Mouse (Mus musculus): Measurements from ENCODE around the gene Larp4b.
"Not testable (repeated sequence)": the region's sequence is repeated elsewhere in the genome, so short reads cannot be mapped to it uniquely, and the experiment has no call there.

The Larp4b gene

DNA sequence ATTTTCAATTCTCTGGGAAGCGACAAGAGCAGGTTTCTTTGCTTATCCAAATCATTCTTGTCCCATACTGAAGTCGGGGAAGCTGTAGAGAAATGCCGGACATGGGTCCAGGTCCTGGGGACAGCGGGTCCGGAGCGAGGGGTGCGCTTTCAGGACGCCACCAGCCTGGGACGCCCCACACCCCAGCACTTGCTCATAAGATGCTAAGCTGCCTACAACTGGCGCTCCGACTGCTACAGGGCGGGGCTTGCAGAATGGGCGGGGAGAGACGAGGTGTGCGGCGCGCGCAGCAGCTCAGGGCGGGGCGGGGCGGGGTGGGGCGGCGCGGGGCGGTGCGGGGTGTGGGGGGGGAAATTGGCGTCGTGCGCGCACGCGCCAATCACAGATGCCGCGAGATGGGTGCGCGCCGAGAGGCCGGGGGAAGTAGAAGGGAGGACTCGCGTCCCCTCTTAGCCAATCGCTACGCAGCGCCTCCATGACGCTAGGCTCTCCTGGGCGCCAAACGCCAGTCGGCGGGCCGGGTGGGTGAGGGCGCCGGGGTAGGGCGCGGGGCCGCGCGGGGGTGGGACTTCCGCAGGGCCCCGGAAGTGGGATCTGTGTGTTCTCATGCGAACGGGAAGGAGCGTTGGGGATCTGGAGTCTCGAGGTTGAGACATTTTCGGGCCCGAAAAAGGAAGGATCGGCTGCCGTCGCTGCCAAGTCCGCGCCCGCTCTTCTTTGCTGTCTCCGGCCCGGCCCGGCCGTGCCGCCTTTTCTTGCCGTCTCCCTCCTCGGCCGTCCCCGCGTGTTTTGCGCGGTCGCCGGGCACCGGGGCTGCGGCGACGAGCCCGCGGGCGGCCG is at the start of gene Larp4b:
Larp4b (plus strand) TSS at position 566 of the 840 bp plus-strand sequence.
- DNase-seq (ENCODE audit: low spot score), result peak; percentile 99

DNA sequence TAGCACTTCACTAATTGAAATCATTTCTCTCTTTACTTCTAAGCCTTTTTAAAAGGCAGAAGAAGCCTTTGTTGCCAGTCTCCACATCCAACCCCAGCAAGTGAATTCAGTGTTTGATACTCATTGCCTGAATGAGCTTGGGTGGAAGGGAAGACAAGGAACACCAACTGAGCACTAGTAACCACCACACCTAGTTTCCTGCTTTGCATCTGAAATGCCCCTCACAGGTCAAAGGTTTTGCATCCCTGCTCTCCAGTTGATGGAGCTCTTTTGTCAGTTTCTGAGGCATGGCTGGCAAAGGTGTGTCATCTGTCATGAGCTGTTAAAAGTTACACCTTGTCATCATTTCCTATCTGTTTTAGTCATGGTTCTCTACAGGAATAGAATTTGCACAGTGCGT is 49.0 kb upstream of the Larp4b start:
- no peak for DNase-seq (ENCODE audit: low spot score)

DNA sequence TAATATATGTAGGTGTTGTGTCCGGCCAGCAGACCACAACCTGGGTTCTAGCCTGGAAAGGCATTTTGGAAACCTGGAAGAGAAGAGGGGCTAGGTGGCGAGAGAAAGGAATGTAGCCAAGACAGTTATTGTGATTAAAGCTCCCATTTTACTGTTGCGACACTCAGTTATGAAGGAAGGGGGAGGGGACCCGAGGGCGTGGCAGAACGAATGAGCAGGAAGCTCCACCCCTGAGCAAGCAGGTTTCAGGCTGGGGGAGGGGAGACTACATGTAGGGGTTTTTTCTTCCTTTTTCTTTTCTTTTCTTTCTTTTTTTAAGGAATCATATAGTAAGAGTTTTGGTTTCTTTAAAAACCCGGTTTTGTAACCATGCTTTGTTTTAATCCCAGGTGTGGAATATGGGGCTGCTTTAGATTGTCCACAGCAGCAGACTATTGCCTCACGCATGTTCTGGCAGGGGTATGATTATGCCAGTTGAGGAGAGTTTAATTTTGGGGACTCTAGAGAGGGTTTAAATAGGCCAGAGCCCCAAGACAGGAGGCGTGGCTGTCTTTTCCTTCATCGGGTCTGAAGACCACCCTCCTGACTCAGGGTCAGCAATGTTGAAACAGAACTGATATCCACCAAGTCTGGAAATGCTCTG is 41.5 kb upstream of the Larp4b start:
- DNase-seq (ENCODE audit: low spot score), result not testable (repeated sequence)

DNA sequence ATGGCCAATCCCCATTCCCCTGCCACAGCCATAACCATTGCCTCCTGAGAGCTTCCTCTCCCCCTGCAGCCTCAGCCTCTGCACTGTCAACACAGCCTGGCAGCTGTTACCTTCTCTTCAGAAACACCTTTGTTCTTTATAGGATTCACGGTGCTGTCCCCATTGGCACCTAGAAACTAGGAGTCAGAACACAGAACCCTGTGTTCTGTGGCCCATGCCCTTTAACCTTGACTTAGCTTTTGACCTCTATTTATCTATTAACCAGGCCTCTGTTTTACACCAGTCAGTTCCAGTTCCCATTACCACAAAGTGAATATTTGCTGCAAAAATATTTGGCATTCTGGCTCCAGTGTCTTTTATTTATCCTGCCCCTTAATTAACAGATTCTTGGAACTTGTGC is 36.4 kb upstream of the Larp4b start:
- DNase-seq (ENCODE audit: low spot score), result no peak

DNA sequence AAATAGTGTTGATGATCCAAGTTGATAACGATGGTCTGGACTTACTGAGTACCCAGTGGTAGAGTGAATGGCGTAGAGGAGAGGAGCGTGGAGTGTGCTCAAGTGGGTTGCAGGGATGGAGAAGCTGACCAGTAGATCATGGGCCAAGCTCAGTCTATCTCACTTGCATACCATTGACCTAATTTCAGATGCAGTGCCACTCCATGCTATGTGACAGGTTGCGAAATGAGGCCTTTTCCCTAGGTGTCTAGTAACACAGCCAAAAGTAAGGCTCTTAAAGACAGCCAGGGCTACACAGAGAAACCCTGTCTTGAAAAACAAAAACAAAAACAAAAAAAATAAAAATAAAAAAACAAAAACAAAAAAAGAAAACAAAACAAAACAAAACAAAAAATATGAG is 35.0 kb upstream of the Larp4b start:
- DNase-seq (ENCODE audit: low spot score), result peak; percentile 57

DNA sequence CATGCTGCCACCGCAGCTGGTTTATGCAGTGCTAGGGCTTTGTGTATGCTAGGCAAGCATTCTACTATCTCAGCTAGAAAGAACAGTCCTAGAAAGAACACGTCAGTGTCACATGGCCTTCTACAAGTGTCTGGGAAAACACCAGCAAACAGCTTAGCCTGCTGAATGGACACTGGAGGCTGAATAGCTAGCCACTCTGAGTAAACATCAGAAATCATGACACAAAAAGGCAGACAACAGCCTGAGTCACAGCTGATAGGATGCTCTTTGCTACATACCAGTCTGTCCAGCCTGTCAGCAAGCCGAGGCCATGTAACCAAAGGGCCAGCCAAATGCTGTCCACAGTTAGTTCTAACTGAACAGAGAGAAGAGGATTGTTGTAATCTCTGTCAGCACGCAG is 32.3 kb upstream of the Larp4b start:
- no peak for DNase-seq (ENCODE audit: low spot score)

DNA sequence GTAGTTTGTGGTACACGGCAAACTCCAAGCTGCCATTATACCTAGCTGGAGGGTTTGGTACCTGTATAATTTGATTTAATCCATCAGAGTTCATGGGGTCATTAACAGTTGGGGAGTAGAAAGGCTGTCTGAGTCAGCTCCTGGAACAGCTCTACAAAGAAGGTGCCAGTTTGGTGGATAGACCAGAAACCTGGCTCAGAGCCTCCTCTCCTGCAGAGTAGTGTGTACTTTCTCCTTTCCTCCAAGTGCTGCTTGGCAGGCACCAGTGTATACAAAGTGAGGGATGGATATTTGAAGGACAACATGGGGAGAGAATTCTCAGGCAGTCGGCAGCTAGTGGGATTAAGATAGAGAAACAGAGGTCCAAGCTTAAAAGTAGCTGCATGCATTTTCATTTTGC is 29.5 kb upstream of the Larp4b start:
- no peak for DNase-seq (ENCODE audit: low spot score)

DNA sequence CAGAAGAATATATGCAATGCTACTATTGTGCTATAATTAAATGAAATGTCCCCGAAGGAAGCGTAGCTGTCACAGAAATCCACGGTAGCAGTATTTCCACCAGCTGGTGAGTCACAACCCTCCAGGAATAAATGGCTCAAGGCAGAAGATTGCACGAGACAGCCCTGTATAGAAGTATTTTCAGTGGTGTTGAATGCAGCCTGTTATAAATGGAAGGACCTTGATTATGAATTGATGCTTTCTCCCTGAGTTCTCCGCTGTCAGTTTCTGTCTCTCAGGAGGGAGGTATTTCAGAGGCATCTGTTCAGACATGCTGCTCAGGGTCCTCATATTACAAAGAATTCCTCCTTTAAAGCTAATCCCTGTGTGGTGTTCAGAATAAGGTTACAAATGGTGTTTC is 27.6 kb upstream of the Larp4b start:
- no peak for DNase-seq (ENCODE audit: low spot score)

DNA sequence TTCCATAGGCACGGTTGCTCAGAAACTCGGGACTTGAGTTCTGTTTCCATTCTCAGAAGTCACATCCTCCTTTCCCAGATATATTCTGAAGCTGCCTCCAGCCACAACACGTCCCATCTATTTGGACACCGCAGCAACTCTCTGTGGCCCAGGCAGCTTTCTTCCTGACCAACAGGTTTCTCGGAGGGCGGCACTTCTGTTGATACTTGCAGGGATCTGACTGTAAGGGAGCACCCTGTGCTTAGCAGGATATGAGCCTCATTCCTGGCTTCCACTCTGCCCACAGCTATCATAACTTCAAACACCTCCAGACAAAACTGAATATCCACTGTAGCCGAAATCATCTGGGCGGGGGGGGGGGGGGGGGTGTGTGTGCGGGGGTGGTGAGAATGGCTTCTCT is 22.7 kb upstream of the Larp4b start:
- no peak for DNase-seq (ENCODE audit: low spot score)

DNA sequence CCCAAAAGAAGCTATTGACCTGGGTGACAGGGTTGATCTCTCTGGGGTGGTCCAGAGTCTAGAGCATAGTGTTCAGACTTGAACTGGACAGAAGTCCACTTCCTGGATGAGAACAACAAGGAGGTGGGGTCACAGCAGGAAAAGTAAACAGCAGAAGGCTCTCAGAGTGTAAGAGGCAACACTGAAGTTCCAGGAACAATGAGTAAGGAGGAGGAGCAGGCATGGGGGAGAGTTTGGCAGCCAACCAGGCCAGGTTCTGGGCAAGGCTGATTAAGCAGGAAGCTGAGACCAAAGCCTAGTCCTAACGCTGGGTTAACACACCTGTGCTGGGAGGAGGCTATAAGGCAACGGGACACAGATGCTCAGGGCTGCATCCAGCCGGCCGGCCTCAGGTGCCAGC is 19.9 kb upstream of the Larp4b start:
- DNase-seq (ENCODE audit: low spot score), result no peak

DNA sequence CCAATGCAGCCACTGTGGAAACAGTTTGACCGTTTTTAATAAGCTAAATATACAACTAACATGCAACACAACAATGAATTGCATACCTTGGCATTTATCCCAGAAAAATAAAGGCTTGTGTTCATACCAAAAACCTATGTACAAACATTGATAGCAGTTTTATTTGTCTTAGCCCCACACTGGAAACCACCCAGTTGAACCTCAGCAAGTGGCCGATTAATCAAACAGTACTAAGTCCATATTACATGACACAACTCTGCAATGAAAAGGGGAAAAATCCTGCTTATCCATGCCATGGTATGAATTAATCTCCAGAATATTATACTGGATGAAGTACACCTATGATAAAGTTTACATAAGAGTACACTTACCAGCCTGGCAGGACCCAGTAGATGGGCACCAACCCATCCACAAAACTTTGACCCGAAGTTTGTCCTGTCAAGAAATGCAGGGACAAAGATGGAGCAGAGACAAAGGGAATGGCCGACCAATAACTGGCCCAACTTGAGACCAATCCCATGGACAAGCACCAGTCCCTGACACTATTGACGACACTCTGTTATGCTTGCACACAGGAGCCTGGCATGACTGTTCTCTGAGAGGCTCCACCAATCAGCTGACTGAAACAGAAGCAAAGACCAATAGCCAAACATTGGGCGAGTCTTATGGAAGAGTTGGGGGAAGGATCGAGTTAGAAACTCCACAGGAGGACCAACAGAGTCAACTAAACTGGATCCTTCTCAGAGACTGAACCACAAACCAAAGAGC is 17.7 kb upstream of the Larp4b start:
- no peak for DNase-seq (ENCODE audit: low spot score)

DNA sequence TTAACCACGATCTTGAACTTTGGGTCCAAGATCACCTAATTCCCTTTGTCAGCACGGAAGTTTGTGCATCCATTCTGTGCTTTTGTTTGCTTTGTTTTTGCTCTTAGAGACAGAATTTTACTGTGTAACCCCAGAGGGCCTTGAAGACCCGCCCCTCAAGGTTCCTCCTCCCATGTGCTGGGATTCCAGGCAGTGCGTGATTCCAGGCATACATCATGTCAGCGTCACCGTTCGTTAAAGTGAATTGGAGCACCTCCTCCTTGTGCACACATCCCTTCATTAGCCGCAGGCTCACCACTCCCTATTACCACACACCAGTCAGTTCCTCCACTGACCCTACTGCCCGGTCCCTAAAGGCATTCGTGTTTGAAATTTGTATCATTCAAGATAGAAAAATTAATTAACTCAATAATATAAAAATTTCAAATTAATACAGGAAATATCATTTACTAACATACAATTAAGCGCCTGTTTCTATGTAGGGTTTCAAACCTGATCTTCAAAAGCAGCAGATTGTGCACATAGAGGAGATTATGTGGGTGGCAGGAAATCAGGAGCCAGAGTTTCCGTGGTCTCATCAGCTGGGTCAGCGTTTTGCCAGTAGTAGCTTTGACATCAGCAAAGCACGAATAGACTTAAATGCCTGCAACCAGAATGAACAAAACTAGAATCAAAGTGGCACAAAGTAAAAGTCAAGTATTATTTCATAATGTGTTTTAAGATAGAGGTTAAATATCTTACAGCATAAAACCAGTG is 11.4 kb upstream of the Larp4b start:
- DNase-seq (ENCODE audit: low spot score), result no peak

DNA sequence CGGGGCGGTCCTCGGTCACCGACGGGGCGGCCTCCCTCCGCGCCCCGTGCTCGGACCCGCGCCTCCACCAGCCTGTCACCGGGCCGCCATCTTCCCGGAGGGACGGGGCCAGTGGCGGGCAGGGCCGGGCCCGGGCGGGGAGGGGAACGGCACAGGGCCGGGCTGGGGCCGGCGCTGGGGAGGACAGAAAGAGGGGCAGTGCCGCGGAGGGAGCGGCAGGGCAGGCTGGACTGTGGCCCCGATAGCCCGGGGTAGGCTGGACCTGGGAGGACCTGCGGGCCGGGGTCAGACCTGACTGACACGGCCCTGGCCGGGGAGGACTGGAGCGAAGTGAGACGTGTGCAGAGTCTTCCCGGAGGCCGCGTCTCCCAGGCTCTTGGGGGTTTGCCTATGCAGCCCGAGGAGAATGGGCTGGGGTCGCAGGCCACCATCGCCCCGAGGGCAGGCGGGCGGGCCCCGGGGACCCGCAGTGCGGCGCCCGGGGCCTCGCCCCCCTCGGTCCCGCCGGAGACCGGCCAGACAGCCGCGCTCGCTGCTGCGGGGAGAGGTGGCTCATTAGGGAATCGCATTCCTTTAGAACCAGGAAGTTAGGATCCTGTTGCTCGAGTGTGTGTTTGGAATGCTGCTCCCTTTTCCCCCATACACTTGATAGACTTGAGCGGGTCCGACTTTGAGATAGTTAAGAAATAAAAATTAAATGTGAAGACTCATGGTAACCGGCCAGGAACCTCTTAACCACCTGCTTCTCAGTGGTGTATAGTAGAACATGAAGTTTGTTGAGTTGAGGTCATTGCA is 702 bp downstream of the Larp4b start:
- peak; percentile 46 for DNase-seq (ENCODE audit: low spot score)

DNA sequence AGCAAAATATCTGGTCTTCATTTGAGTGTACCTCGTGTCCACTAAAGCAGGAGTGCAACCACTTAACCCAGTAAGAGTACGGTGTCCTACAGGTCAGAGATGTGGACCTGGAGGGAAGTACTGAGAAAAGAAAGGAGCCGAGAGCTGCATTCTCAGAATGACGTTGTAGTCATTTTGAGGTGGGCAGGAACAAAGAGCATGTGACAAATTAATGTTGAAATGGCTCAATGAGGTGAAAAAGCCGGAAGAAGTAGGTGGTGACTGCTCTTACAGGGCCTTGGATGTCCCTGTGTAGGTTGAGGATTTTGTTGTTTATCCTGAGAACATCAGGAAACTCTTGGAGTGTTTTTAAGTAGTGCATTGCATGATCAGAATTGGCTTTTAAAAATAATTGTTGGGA is 5.6 kb downstream of the Larp4b start:
- no peak for DNase-seq (ENCODE audit: low spot score)

DNA sequence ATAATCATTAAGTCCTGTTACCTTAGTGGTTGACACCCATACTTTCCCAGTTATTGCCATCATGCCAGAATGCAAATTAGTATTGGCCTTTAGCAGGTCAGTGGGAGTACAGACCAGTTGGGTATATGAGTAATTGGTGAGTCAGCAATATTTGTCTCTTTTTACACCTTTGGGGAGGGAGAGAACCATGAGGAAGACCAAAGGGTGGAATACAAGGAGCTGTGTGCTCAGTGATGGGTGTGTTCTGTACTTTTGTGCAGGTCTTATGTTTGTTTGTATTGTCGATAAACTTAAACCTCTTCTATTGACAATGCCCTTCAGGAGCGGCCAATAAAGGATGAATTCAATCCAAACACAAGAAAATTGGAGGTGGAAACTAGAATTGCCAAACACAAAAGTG is 6.8 kb downstream of the Larp4b start:
- DNase-seq (ENCODE audit: low spot score), result no peak

DNA sequence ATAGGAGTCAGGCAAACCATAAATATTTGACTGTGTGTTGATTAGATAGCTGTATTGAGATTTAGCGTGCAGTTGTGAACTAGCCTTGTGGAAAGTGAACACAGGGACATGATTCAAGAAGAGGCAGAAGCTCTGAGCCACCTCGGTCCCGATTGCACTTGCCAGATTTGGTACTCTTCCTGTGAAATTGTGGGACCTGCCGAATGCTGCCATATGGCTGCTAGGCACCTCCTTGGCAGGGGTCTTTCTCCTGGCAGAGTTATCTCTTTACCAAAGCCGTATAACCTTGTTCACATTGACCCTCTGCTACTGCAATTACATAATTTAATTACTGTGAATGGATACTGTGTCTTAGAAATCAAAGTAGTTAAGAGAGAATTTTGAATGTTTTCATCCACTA is 12.6 kb downstream of the Larp4b start:
- no peak for DNase-seq (ENCODE audit: low spot score)

DNA sequence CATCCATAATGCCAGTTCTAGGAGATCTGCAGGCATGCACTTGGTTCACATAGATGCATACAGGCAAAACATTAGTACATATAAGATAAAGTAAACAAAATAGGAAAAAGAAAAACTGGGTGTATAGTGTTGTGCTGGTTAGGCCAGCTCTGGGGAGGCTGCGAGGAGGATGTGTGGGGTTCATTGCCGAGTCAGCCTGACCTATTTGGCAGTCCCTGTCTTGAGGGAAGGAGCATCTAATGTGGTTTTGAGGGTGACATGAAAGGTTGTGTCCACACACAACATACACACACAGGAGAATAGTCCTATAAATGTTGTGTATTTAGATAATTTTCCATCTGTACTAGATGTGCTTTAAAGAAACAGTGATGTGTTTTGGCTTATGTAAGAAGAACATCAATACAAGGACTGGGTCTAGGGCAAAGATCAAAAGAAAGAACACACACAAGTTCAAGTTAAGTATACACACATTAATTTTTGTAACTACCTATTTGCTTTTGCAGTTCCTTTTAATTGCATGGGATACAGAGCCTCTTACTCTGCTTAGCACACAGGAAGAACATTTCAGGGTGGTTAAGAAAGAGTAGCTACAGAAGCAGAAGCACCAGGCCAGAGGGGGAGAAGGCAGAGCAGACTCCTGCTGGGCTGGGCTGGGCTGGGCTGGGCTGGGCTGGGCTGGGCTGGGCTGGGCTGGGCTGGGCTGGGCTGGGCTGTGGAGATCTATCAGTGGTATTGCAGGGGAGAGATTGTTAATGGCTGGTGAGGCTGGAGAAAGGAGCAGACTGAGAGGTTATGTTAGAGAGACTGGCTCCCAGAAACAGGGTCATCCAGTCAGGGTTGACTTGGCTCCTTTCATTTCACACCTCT is 13.5 kb downstream of the Larp4b start:
- no peak for DNase-seq (ENCODE audit: low spot score)

DNA sequence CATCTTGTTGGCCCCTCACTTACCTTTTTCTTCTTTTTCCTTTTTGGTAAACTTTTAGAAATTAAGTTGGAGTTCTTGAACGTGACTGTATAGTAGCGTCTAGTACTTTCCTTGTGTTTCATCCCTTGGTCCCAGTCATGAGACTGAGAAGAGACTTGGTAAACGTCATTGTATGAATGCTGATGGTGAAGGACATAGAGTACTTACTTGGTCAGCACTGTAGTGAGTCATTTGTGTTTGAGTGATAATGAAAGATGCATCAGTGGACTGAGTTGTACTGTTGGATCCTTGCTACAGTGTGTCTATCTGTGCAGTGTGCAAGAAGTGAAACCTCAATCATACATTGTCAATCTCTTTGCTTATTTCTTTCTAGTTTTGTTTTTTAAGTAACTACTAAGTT is 20.1 kb downstream of the Larp4b start:
- no peak for DNase-seq (ENCODE audit: low spot score)

DNA sequence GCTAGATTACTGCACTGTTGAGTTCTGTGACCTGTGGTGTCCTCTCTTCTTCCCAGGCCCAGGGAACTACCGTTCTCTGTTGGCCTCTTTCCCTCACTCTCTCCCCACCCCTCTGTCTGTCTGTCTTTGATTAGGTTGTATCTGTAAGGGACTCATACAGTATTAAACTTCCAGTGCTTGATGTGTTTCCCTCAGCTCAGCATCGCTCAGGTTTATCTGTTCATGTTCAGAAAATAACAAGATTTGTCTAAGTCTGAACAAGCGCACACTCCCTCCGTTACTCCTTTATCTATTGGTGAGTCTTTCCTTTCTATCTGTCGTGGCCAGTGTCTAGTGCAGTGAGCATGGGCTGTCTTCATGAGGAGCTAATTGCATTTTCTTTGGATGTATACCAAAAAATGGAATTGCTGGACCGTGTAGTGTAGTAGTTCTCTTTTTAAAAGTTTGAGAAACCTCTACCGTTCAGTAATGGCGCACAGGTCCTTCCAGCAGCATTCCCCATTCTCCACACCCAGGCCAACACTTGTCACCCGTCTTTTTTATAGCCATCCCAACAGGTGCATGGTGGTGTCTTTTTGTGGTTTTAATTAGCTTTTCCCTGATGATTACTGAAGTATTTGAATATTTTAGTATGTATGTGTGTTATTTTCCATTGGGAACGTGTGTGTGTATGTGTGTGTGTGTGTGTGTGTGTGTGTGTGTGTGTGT is 27.3 kb downstream of the Larp4b start:
- DNase-seq (ENCODE audit: low spot score), result no peak

DNA sequence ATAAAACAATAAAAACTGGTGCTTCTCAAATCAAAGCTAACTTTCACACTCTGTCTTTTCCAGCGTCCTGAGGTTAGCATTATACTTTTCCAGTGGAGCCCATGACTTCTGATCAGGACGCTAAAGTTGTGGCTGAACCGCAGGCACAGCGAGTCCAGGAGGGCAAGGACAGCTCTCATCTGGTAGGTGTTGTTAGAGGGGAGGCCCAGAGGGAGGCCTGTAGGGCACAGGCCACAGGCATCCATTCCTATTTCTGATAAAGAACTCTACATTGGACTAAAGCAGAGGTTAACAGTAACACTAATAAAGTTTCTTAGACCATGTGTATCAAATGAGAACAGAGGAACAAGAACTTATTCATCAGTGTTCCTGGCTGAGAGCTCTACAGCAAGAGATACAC is 28.4 kb downstream of the Larp4b start:
- no peak for DNase-seq (ENCODE audit: low spot score)
